Mouse (Mus musculus) macrophage (primary cell): ENCODE results near the gene Mrpl39. TPM values are rescaled to one million over a fixed set of nuclear protein-coding genes. Genes with fewer than 3 reads are reported as not detected.

Experiments
- H3K27ac ChIP-seq: fragments of 350-480 bp; formaldehyde crosslinking; 2 replicates; pipeline ENCODE4 v1.9.0; 2021
- H3K36me3 ChIP-seq: fragments of 350-480 bp; formaldehyde crosslinking; 2 replicates; pipeline ENCODE4 v1.9.0; 2021; ENCODE audit errors: inconsistent target
- H3K4me3 ChIP-seq: fragments of 350-480 bp; formaldehyde crosslinking; 2 replicates; pipeline ENCODE4 v1.9.0; 2021; ENCODE audit errors: inconsistent target
- H3K79me2 ChIP-seq: fragments of 350-480 bp; formaldehyde crosslinking; 2 replicates; pipeline ENCODE4 v1.9.0; 2021; ENCODE audit errors: inconsistent target
- WGBS: methylation state at CpG from one replicate; pipeline ENCODE4 v1.1.7; 2026; ENCODE audit warnings: inconsistent platforms; ENCODE audit not compliant: missing documents; 5-methylcytosine and 5-hydroxymethylcytosine counted together
- polyA plus RNA-seq: library from polyadenylated mRNA; stranded (reverse); fragments of 250-400 nt; gene quantifications from 3 replicates; pipeline ENCODE4 v1.2.4, GENCODE M21; 2018; ENCODE audit warnings: inconsistent platforms

Gene Mrpl39
- polyA plus RNA-seq, 1 experiment from 2014 or later = 30.4 TPM

DNA sequence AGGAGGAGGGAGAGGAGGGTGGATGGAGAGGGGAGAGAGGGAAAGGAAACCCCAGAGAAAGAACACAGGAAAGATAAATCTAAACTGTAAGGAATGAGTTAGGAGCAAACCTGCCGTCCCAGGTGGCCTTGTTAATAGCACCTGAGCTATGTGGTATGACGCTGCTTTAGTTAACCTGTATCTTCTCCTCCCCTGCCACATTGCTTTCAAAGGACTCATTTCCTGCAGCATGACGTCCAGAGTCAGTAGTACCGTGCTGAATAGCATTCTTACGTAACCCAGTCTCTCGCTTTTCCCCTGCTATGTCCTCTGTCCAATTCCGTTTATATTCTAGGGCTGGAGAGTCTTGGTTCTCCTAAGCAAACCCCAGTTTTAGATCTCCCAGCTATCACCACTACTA is 35.3 kb upstream of the Mrpl39 start:
- WGBS = 61% methylated on average over 7 of the region's 7 CpGs
- Histone ChIP-seq H3K36me3 (no peaks in the 10 kb centered on the region), H3K79me2 (no peaks in the 10 kb centered on the region), H3K27ac (no peak overlapping the region), H3K4me3 (no peak overlapping the region)

DNA sequence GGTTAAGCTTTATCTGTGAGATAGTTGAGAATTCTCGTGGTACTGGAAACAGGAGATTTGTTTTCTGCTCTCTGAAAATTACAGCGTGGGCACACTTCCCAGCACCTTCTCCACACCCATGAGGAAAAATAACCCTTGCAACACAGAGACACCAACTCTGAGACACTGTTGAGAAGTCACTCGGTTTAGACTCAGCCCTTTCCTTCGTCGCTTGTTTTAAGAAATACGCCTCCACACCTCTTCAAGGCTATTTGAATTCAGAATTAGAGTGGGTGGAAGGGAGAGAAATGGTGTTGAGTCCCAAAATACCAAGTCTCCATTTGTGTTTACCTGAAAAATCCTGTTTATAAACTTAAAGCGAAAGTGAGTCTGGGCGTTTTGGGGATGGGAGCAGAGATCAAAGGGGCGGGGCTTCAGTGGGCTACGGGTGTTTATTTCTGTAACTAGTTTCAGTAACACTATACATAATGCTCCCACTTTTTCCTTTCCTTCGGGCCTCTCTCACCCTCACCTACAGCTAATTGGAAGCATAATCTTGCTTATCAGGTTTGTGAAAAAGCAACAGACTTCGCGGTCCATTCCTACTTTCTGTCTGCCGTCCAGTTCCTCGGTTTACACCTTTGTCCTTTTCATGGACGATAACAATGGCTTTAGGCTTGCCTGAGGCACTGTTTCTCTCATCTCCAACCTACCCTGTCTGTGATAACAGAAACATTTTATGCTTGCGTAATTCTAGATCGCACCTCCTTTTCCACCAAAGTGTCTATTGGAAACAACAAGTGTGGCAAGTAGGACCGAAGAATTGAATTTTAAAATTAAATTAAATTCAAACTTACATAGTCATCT is 34.3 kb upstream of the Mrpl39 start:
- Histone ChIP-seq H3K27ac (no peak overlapping the region), H3K79me2 (no peaks in the 10 kb centered on the region), H3K4me3 (no peak overlapping the region), H3K36me3 (no peaks in the 10 kb centered on the region)
- WGBS = 88% methylated on average over 19 of the region's 19 CpGs

DNA sequence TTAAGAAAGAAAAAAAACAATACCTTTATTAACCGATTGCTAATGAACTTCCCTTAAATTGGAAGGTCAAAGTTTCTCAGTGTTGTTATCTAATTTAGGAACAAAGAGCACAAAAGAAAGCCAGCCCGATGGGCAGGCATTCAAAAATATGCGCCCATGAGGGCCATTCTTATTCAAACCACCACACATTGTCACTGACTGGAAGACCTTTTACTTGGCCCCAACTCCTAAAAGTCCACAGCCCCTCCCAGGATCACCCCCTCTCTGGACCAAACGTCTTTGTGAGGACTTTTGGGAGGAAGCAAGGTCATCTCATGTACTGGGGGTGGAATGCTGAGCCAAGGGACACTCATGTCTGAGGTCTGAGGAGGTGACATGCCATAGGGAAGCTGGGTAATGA is 33.6 kb upstream of the Mrpl39 start:
- Histone ChIP-seq H3K27ac (no peak overlapping the region), H3K4me3 (no peak overlapping the region), H3K36me3 (no peaks in the 10 kb centered on the region), H3K79me2 (no peaks in the 10 kb centered on the region)
- WGBS = 85% methylated on average over 4 of the region's 4 CpGs

DNA sequence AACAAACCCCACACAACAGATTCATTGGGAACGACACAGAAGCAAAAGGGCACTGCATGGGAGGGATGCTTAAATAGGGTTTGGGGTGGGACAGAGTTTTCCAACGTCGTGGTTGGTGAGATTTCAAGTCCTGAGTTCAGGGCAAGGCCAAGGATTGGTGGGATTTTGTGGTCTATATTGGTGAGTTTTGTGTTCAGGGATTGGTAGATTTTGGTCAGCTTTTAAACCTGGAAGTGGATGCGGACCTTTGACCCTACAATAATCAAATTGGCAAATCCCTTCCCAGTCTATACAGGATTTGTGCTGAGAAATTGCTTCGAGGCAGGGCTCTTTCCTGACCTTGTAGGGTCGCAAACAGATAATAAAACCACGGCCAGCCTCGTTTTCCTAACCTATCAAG is 32.4 kb upstream of the Mrpl39 start:
- Histone ChIP-seq H3K4me3 (no peak overlapping the region), H3K27ac (no peak overlapping the region), H3K36me3 (no peaks in the 10 kb centered on the region), H3K79me2 (no peaks in the 10 kb centered on the region)
- 91% methylated on average over 8 of the region's 8 CpGs for WGBS

GRCm38 (mm10) chr16:84745721-84746306 is 10.3 kb upstream of the Mrpl39 start:
- H3K4me3 ChIP-seq = no peak overlapping the region
- no peaks in the 10 kb centered on the region for H3K36me3 ChIP-seq
- H3K79me2 ChIP-seq = no peaks in the 10 kb centered on the region
- WGBS = 80% methylated on average over 6 of the region's 6 CpGs
- H3K27ac ChIP-seq = no peak overlapping the region

GRCm38 (mm10) chr16:84744703-84745490 is 9.4 kb upstream of the Mrpl39 start:
- no peaks in the 10 kb centered on the region for H3K79me2 ChIP-seq
- 88% methylated on average over 8 of the region's 10 CpGs for WGBS
- H3K27ac ChIP-seq = no peak overlapping the region
- no peaks in the 10 kb centered on the region for H3K36me3 ChIP-seq
- no peak overlapping the region for H3K4me3 ChIP-seq

GRCm38 (mm10) chr16:84737358-84737757 is 1.8 kb upstream of the Mrpl39 start:
- Histone ChIP-seq H3K27ac (no peak overlapping the region), H3K79me2 (peaks cover 20% of the 10 kb centered on the region), H3K4me3 (no peak overlapping the region), H3K36me3 (no peaks in the 10 kb centered on the region)
- 81% methylated on average over 3 of the region's 3 CpGs for WGBS

DNA sequence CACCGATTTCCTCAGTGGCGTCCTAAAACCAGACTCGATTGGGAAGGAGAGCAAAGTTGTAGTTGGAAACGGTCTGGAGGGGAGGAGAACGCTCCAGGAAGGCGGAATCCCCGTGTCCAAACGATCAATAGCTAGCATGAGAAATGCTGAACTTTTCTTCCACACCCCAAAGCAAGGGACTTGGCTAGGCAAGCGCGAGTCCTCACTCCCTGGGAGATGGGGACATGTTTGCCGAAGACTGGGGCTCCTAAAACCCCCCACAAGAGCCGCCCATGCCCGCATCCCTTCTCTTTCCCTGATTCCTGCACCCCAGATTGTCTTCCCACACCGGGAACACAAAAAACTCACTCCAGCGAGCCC is 756 bp downstream of the Mrpl39 start:
- H3K27ac ChIP-seq = peak overlapping the region; percentile 39; the same call in 1 of the 2 replicates
- WGBS = under 1% methylated on average over 14 of the region's 15 CpGs
- peaks cover 20% of the 10 kb centered on the region for H3K36me3 ChIP-seq

DNA sequence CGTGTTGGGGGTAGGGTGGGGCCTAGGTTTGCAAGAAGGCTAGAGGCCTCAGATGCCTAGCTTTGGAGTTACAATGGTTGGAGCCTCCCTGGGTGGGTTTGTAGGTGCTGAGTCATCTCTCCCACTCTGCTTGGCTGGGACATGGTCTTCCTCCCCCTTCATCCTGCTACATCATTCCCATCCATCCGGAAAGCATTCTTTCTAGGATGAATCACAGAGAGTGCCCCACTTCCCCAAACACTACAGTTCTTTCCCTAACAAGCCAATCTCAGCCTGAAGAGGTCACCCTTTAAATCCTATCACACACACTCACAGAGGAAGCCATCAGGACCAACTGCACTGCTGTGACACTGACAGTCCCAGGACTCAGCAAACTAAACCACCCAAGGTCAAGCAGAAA is 14.9 kb downstream of the Mrpl39 start:
- Histone ChIP-seq H3K36me3 (peaks cover 65% of the 10 kb centered on the region), H3K4me3 (no peak overlapping the region), H3K79me2 (no peaks in the 10 kb centered on the region), H3K27ac (no peak overlapping the region)
- WGBS = 100% methylated on average over 2 of the region's 2 CpGs

More for the DNA sequence above, 756 bp downstream of the Mrpl39 start:
- peaks cover 20% of the 10 kb centered on the region for H3K79me2 ChIP-seq
- peak overlapping the region; percentile 77 for H3K4me3 ChIP-seq

DNA sequence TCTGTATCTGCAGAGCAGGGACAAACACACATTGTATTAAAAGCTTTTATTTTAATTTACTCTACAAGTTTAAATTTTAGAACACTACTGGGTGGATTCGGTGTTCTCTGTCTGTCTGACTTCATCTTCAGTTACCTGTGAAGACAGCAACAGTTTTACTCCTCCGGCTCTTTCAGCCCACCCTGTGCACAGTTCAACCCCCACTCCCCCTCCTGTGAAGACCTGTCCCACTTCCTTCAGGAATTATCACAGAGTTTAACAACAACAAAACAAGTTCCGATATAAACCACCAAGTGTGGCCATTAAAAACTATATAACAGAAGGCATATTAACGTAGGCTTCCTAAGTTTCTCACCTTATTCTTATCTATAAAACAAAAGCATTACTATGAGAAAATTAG is 17.3 kb downstream of the Mrpl39 start:
- 98% methylated on average over 4 of the region's 4 CpGs for WGBS
- Histone ChIP-seq H3K27ac (no peak overlapping the region), H3K36me3 (peaks cover 41% of the 10 kb centered on the region), H3K79me2 (no peaks in the 10 kb centered on the region), H3K4me3 (no peak overlapping the region)

- Histone ChIP-seq H3K4me3 (no peak overlapping the region), H3K79me2 (no peaks in the 10 kb centered on the region), H3K36me3 (peaks cover 36% of the 10 kb centered on the region), H3K27ac (no peak overlapping the region)
- 96% methylated on average over 9 of the region's 10 CpGs for WGBS
These were observed 17.8 kb downstream of the Mrpl39 start for GRCm38 (mm10) chr16:84717618-84718248.

- peaks cover 28% of the 10 kb centered on the region for H3K36me3 ChIP-seq
- no peak overlapping the region for H3K27ac ChIP-seq
- 92% methylated on average over 11 of the region's 13 CpGs for WGBS
- no peaks in the 10 kb centered on the region for H3K79me2 ChIP-seq
- no peak overlapping the region for H3K4me3 ChIP-seq
These were observed 18.6 kb downstream of the Mrpl39 start for GRCm38 (mm10) chr16:84716724-84717617.

DNA sequence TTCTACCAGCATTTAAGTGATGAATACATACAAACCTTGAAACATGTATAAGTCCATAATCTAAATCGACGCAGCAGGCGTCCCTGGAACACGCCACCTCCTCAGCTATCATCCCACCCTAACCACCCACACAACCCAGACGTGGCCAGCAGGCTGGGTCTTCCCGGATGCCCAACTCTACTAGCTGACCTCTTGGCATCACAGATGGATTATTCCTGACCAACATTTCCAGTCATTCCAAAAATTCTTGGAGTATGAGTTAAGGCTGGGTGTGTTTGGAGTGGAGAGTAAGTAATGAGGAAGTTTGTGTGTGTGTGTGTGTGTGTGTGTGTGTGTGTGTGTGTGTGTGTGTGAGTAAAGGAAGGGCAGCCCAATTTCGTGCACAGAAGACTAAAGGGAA is 19.3 kb downstream of the Mrpl39 start:
- Histone ChIP-seq H3K4me3 (no peak overlapping the region), H3K36me3 (peaks cover 21% of the 10 kb centered on the region), H3K27ac (no peak overlapping the region), H3K79me2 (no peaks in the 10 kb centered on the region)
- WGBS = 88% methylated on average over 7 of the region's 7 CpGs

DNA sequence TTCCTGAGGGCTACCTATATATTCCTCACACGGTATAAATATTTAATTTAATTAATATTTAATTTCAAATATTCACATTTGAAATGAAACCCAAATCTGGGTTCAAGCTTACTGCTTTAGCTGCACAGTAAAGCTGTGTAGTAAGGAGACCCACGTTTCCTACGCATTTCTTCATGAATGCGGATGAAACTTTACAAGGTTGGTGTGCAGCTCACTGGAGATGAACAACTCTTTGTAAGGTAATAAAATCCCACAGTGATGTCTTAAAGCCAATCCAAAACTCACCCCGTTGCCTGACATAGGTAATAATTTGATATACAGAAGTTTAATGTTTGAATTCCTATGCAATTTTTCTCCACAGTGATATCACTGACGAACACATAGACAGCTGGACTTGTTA is 20.6 kb downstream of the Mrpl39 start:
- Histone ChIP-seq H3K4me3 (no peak overlapping the region), H3K79me2 (no peaks in the 10 kb centered on the region), H3K27ac (no peak overlapping the region), H3K36me3 (peaks cover 9% of the 10 kb centered on the region; the same call in 1 of the 2 replicates)
- 91% methylated on average over 6 of the region's 6 CpGs for WGBS
